Mouse (Mus musculus): ENCODE data around the gene Zkscan5. TPM values are rescaled to one million over a fixed set of nuclear protein-coding genes. Genes with fewer than 3 reads are reported as not detected.
"Not testable (repeated sequence)": the region's sequence is repeated elsewhere in the genome, so short reads cannot be mapped to it uniquely, and the experiment has no call there.

Gene Zkscan5
- total and polyA plus RNA-seq, 3 experiments: 3.2 to 13.5 (median 11.2) TPM

DNA sequence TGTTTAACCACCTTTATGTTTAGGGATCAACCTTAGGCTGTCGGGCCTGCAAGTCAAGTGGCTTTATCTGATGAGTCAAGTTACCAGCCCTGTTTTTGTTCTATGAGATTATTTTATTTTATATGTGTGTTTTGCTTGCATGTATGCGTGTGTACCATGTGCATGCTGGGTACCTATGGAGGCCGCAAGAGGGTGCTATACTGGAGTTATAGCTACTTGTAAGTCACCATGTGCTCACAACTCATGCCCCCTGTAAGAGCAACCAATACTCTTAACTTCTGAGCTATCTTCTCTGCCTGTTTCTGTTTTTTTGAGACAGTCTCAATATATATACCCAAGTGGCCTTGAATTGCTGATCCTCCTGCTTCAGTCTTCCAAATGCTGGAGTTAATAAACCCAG lies 9.1 kb downstream of the Zkscan5 start:
- no peak for DNase-seq

GRCm38 (mm10) chr5:145214679-145215078 lies 10.3 kb downstream of the Zkscan5 start:
- peak; percentile 39 for DNase-seq

DNA sequence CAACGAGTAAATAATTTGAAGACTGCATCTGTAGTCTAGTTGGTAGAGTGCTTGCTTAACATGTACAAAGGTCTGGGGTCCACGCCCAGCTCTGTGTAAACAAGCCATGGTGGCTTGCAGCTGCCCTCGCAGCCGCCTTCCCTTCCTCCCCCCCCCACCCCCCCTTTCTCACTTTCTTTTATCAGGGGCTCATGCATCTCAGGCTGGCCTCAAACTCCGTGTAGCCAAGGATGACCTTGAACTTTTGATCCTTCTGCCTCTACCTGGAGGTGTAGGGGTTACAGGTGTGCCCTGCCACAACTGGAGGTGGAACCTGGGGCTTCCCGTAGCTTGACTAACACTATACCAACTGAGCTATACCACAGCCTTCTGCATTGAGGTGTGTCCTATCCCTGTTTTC lies 13.4 kb downstream of the Zkscan5 start:
- DNase-seq: no peak

- DNase-seq: no peak
These were observed 13.8 kb downstream of the Zkscan5 start for GRCm38 (mm10) chr5:145218206-145218605.

DNA sequence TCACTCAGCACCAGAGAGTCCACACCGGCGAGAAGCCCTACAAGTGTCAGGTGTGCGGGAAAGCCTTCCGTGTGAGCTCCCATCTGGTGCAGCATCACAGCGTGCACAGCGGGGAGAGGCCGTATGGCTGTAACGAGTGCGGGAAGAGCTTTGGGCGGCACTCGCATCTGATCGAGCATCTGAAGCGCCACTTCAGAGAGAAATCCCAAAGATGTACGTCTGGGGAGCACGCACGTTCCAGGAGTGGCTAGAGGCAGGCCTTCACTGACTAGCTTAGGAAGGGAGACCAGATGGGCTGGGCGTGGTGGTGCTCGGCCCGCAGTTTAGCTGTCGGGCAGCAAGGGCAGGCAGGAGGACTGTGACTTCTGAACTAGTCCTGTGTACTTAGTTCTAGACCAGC lies 14.3 kb downstream of the Zkscan5 start:
- DNase-seq: no peak

GRCm38 (mm10) chr5:145219981-145220380 lies 15.6 kb downstream of the Zkscan5 start:
- DNase-seq: no peak

DNA sequence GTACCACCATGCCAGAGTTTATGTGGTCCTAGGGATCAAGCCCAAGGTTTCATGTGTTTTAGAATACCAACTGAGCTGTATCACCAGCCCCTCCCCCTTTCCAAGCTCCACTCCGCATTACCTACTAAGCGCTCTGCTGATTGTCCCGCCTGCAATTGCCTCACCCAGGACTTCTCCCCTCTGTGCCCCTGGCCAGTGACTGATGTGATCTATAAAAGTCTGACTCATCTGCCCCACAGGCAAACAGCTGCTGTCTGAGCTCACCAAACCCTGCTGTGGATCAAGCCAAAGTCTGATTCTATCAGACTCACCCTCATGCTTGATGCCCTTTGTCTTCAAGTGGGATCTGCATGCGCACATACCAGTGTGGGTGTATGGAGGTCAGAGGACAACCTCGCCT lies 18.5 kb downstream of the Zkscan5 start:
- peak; percentile 78 for DNase-seq

DNA sequence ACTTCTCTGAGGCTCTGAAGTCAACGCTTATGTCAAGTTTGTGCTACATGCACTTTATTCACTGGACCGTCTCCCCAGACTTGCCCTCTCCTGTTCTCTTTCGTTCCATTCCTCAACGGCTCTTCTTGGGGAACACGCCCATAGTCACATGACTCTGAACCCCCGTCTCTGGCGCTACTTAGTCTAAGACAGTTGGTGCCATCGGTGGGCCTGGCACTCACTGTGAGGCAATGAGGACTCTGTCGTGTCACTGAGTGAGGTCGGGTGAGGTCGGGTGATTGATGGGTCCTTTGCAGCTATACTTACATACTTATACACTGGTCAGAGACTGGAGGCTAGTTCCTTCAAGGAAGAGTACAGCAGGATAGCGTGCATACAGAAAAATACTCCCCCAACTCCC lies 19.0 kb downstream of the Zkscan5 start:
- no peak for DNase-seq

DNA sequence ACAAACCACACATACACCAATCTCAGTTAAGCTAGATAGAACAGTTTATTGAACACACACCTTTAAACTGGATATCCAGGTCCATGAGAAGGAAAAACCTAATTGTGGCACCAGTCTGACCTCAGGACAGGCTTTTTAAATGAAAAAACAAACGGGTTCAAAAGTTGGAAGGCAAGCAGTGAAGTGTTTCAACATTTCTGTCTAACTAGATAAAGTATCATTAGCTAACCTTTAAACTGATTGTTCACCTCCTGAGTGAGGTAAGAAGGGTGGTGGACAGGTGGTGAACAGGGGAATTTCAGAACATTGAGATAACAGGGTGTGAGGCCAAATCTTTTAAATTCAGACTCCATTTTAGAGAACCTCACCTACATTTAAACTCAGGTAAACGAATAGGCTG lies 22.1 kb downstream of the Zkscan5 start:
- no peak for DNase-seq

DNA sequence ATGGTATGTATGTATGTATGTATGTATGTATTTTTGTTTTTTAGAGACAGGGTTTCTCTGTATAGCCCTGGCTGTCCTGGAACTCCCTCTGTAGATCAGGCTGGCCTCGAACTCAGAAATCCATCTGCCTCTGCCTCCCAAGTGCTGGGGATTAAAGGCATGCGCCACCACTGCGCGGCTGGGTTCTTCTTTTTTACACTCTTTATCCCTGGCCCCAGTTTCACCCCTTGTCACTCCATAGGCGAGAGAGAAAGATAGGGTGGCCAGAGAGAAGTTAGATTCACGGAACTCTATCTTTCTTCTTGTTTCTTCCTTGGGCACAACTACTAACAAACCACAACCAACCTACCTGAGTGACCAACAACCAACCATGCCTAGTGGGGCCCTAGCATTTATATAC lies 24.9 kb downstream of the Zkscan5 start:
- not testable (repeated sequence) for DNase-seq

DNA sequence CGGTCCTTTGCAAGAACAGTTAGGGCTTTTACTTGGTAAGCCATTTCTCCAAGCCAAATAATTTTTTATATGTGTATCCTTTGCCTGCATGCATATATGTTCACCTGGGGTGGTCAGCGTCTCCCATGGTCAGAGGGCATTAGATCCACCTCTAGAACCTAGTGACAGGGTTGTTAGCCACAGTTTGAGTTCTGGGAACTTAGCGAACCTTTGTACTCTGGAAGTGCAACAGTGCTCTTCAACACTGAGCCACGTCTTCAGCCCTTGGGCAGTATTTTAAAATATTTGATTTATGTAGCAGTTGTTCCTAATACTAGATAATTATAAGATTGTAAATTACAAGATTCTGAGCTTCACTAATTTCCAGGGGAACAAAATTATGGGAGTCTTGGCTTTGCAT lies 26.3 kb downstream of the Zkscan5 start:
- no peak for DNase-seq

DNA sequence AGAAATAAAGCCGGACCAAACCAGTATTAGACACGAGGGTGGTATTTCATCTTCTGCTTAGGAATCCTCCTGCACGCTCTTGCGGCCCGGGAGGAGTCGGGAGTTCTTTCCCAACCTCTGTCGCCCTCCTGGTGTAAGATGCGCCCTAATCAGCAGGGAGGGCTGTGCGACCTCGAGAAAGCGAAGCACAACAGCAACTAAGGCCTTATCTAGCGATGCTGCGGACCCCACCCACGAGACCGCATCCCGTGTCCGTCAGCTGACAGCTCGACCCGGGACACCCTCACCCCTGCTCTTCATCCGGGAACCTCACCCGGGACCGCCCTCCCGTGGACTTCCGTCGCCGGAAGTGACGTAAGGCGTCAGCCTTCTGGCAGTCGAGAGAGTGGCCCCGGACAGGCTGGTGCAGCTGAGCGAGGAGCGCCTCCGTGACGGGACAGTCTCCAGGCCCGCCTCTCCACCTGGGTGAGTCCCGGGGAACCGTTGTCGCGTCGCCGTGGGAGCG lies 27.1 kb downstream of the Zkscan5 start, which contains the start of gene Zfp655:
Gene Zfp655 (plus strand): TSS at position 349 of the 505 bp plus-strand sequence.
- peak; percentile 98 for DNase-seq

DNA sequence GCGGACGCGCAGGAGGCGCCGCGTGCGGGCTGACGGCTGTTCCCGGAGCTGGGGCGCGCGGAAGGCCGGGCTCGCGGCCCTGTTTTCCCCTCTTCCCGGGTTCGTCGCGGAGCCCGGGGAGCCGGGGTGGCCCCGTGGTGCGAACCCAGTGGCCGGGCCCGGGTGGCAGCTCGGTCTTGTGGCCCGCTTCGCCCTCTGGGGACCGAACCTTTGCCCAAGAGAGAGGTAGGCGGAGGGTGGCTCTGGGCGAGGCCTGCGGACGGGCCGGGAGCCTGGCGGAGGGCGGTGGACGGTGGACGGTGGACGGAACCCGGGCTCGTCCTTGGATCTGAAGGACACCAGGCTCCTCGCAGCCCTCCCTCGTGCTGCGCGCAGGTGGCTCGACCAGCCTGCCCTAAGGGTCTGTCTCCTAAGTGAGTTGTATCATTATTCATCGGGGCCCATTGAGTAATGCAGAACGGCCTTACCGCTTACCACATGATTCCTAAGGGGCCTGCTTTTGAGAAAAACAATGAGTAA lies 27.6 kb downstream of the Zkscan5 start:
- peak; percentile 82 for DNase-seq

DNA sequence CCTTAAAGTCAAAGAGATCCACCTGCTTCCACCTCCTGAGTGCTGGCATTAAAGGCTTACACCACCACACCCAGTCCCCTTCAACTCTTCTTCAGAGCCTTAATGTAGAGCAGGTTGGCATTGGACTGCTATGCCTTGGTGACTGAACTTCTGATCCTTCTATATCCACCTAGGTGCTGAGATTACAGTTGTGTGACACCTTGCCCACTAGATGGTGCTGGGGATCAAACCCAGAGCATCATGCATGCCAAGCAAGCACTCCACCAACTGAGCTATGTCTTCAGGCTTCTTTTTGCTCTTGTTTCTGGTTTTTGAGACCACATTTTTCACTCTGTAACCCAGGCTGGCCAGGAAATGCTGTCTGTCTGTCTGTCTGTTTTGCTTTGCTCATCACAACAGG lies 30.3 kb downstream of the Zkscan5 start:
- peak; percentile 16 for DNase-seq

GRCm38 (mm10) chr5:145249520-145249919 lies 45.2 kb downstream of the Zkscan5 start:
- no peak for DNase-seq

Other genes starting within 250 kb of the Zkscan5 start
- 10 to 100 TPM; 19.5 to 21.6 TPM for gene Smurf1, start 238.7 kb upstream of the Zkscan5 start, total RNA-seq (2021)
- gene Smurf1, start 238.7 kb upstream of the Zkscan5 start, polyA plus RNA-seq (2012; rRNA removed): 18.6 and 20.7 TPM in 2 replicates
- gene Gm4871, start 171.8 kb upstream of the Zkscan5 start, total RNA-seq (2021): not detected
- gene Gm4871, start 171.8 kb upstream of the Zkscan5 start, polyA plus RNA-seq (2012; rRNA removed): not detected in 2 replicates
- gene 1700018F24Rik, start 161.6 kb upstream of the Zkscan5 start, total RNA-seq (2021): not detected
- not detected in 2 replicates for gene 1700018F24Rik, start 161.6 kb upstream of the Zkscan5 start, polyA plus RNA-seq (2012; rRNA removed)
- 100 to 1,000 TPM; 111 to 129 TPM for gene Arpc1a, start 120.7 kb upstream of the Zkscan5 start, total RNA-seq (2021)
- gene Arpc1a, start 120.7 kb upstream of the Zkscan5 start, polyA plus RNA-seq (2012; rRNA removed): 70.9 and 78.6 TPM in 2 replicates
- not detected for gene Kpna7, start 120.5 kb upstream of the Zkscan5 start, total RNA-seq (2021)
- not detected in 2 replicates for gene Kpna7, start 120.5 kb upstream of the Zkscan5 start, polyA plus RNA-seq (2012; rRNA removed)
- gene Arpc1b, start 90.3 kb upstream of the Zkscan5 start, total RNA-seq (2021): 100 to 1,000 TPM; 212 to 236 TPM
- gene Arpc1b, start 90.3 kb upstream of the Zkscan5 start, polyA plus RNA-seq (2012; rRNA removed): 450 and 491 TPM in 2 replicates
- 10 to 100 TPM; 86.5 to 87.6 TPM for gene Pdap1, start 64.3 kb upstream of the Zkscan5 start, total RNA-seq (2021)
- gene Pdap1, start 64.3 kb upstream of the Zkscan5 start, polyA plus RNA-seq (2012; rRNA removed): 29.6 and 33.6 TPM in 2 replicates
- 100 to 1,000 TPM; 103 to 113 TPM for gene Bud31, start 64.2 kb upstream of the Zkscan5 start, total RNA-seq (2021)
- 26.2 and 27.3 TPM in 2 replicates for gene Bud31, start 64.2 kb upstream of the Zkscan5 start, polyA plus RNA-seq (2012; rRNA removed)
- gene Ptcd1, start 37.5 kb upstream of the Zkscan5 start, total RNA-seq (2021): 10 to 100 TPM; 24.4 to 25.8 TPM
- gene Ptcd1, start 37.5 kb upstream of the Zkscan5 start, polyA plus RNA-seq (2012; rRNA removed): 18.9 and 23.8 TPM in 2 replicates
- 10 to 100 TPM; 19.8 to 20.1 TPM for gene Cpsf4, start 37.3 kb upstream of the Zkscan5 start, total RNA-seq (2021)
- gene Cpsf4, start 37.3 kb upstream of the Zkscan5 start, polyA plus RNA-seq (2012; rRNA removed): 15.2 and 16.8 TPM in 2 replicates
- 100 to 1,000 TPM; 500 to 593 TPM for gene Atp5j2, start 12.5 kb upstream of the Zkscan5 start, total RNA-seq (2021)
- gene Atp5j2, start 12.5 kb upstream of the Zkscan5 start, polyA plus RNA-seq (2012; rRNA removed): 43.5 and 53.7 TPM in 2 replicates
- gene Zkscan14, start 2.7 kb upstream of the Zkscan5 start, total RNA-seq (2021): 1 to 10 TPM; 8.4 to 9.2 TPM
- gene Zkscan14, start 2.7 kb upstream of the Zkscan5 start, polyA plus RNA-seq (2012; rRNA removed): 1.1 and 1.2 TPM in 2 replicates
- gene Zfp655, start 27.2 kb downstream of the Zkscan5 start, total RNA-seq (2021): 10 to 100 TPM; 47.0 to 56.5 TPM
- 9.8 and 10.9 TPM in 2 replicates for gene Zfp655, start 27.2 kb downstream of the Zkscan5 start, polyA plus RNA-seq (2012; rRNA removed)
- 10 to 100 TPM; 11.5 to 17.7 TPM for gene Zscan25, start 75.9 kb downstream of the Zkscan5 start, total RNA-seq (2021)
- gene Zscan25, start 75.9 kb downstream of the Zkscan5 start, polyA plus RNA-seq (2012; rRNA removed): 13.8 and 16.3 TPM in 2 replicates
- not detected for gene Cyp3a57, start 140.7 kb downstream of the Zkscan5 start, total RNA-seq (2021)
- not detected in 2 replicates for gene Cyp3a57, start 140.7 kb downstream of the Zkscan5 start, polyA plus RNA-seq (2012; rRNA removed)

Data from adrenal gland, adult 2 months (tissue).